Mouse (Mus musculus): ENCODE measurements around the gene Brinp2.

DNA sequence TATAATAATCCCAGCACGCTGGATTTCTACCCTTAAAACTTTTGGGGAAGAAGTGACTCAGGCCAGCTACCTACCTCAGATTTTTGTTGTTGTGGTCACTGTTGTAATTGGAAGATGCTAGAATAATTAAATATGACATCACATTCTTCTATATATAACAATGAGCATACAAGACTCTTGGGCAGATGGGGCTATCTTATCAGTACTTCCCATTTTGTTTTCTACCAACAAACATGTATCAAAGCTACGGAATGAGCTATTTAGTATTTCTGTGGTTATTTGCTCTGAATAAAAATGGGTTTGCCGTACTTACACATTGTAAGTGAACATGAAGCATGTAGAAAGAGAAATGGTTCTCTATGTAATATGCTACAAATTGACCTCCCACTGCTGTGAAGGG is 112.1 kb downstream of the Brinp2 start:
- TF ChIP-seq CTCF (IDR thresholded peaks at IDR 0.05; ENCODE audit: low read depth, low read length) (no peak), POLR2A (IDR thresholded peaks at IDR 0.05; ENCODE audit: insufficient read depth, low read length) (no peak)
